Mouse (Mus musculus): ENCODE results near the gene Rxra.

- no peak for TF ChIP-seq CEBPB (IDR thresholded peaks at IDR 0.05; ENCODE audit: low read depth)
- TF ChIP-seq CTCF (IDR thresholded peaks at IDR 0.05; ENCODE audit: control insufficient read depth, insufficient read depth, insufficient read length), result no peak
Measured at GRCm38 (mm10) chr2:27678836-27679480, 2.7 kb downstream of the Rxra start.

Measured in C2C12 (cell line).